Mouse (Mus musculus) liver, postnatal 0 days (tissue): Measurements from ENCODE around the gene Arhgap30.

Experiments used
- CTCF ChIP-seq: sonication (generic); IDR thresholded peaks from 2 replicates; pipeline ENCODE4 v1.5.1; 2016; ENCODE audit warnings: antibody characterized with exemption, low read depth
- EP300 ChIP-seq: IDR thresholded peaks from 2 replicates; pipeline ENCODE4 v1.6.1; 2016; ENCODE audit warnings: antibody characterized with exemption, low read depth, mild to moderate bottlenecking

DNA sequence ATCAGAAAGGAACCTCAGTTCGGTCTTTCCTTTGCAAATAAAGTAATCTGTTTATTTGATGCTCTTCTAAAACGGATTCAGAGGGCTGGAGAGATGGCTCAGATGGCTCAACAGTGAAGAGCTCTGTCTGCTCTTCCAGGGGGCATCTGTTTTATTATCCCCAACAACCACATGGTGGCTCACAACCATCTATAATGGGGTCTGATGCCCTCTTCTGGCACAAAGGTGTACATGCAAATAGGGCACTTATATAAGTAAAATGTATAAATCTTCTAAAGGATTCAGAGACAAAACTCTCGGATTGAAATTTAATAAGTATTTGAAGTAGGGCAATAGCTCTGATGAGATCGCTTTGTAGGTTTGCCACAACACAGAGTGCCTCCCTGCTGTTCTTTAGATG is 30.3 kb upstream of the Arhgap30 start:
- no peak for TF ChIP-seq EP300
- TF ChIP-seq CTCF = peak; percentile 85
